Mouse (Mus musculus) v-Abl transformed pro-B cells (cell line): ENCODE measurements around the gene Lrrc41.

Source experiments
- in situ Hi-C, 2 experiments: fragments of 400-800 bp; cut with MboI; formaldehyde crosslinking; loops; one replicate each; pipeline ENCODE4 v1.15.1; 2025; ENCODE audit not compliant: unreplicated experiment in 2 of 2

The Lrrc41 gene

GRCm38 (mm10) chr4:116140801-116141574 is 65.9 kb downstream of the Lrrc41 start:
- in situ Hi-C loops: loop anchor here (10.0 to 25.0 kb wide), 4 partner anchors 846 to 996 kb away; partner anchors contain the start of genes Hectd3 (in 2 of the 2), Plk3 (in 2 of the 2), Urod (in 2 of the 2) and Btbd19 (in 1 of the 2)

- in situ Hi-C loops: loop anchor here (10.0 to 25.0 kb wide), 4 partner anchors 846 to 996 kb away; partner anchors contain the start of genes Hectd3 (in 2 of the 2), Plk3 (in 2 of the 2), Urod (in 2 of the 2) and Btbd19 (in 1 of the 2)
Observed at GRCm38 (mm10) chr4:116141736-116142135, 66.7 kb downstream of the Lrrc41 start.

GRCm38 (mm10) chr4:116142269-116142668 is 67.2 kb downstream of the Lrrc41 start:
- in situ Hi-C loops: loop anchor here (10.0 to 25.0 kb wide), 4 partner anchors 845 to 995 kb away; partner anchors contain the start of genes Hectd3 (in 2 of the 2), Plk3 (in 2 of the 2), Urod (in 2 of the 2) and Btbd19 (in 1 of the 2)

- in situ Hi-C loops: loop anchor here (10.0 to 25.0 kb wide), 4 partner anchors 844 to 994 kb away; partner anchors contain the start of genes Hectd3 (in 2 of the 2), Plk3 (in 2 of the 2), Urod (in 2 of the 2) and Btbd19 (in 1 of the 2)
Observed at GRCm38 (mm10) chr4:116143317-116143811, 68.3 kb downstream of the Lrrc41 start.

GRCm38 (mm10) chr4:116143891-116144717 is 69.0 kb downstream of the Lrrc41 start:
- in situ Hi-C loops: loop anchor here (10.0 to 25.0 kb wide), 4 partner anchors 843 to 993 kb away; partner anchors contain the start of genes Hectd3 (in 2 of the 2), Plk3 (in 2 of the 2), Urod (in 2 of the 2) and Btbd19 (in 1 of the 2)
